Mouse (Mus musculus) liver, embryonic 14.5 days (tissue): ENCODE measurements around the gene Ccdc12. TPM values are rescaled to one million over a fixed set of nuclear protein-coding genes. Genes with fewer than 3 reads are reported as not detected.

Experiments used
- ATAC-seq: fragments of 200-750 bp; cut with Nextera tagmentation; 2 replicates; pipeline ENCODE4 v1.8.0; 2017; ENCODE audit warnings: moderate number of reproducible peaks, mild to moderate bottlenecking, moderate library complexity; ENCODE audit not compliant: insufficient read depth
- DNase-seq, 3 experiments: peaks; one replicate each; pipeline ENCODE4 v3.0.0-alpha.2; 2012 to 2013; ENCODE audit warnings: low read depth in 3 of 3, low spot score in 3 of 3
- H3K27ac ChIP-seq: fragments of 300-500 bp; sonication (generic); 2 replicates; pipeline ENCODE4 v1.5.1; 2014; ENCODE audit warnings: moderate library complexity, mild to moderate bottlenecking, control low read depth, inconsistent platforms
- H3K27me3 ChIP-seq: fragments of 300-500 bp; sonication (generic); 2 replicates; pipeline ENCODE4 v1.6.1; 2014; ENCODE audit warnings: mild to moderate bottlenecking, low read length, moderate library complexity; ENCODE audit not compliant: control insufficient read depth, insufficient read depth
- H3K36me3 ChIP-seq: fragments of 300-500 bp; sonication (generic); replicated peaks from 2 replicates; pipeline ENCODE4 v1.6.1; 2014; ENCODE audit warnings: low read depth; ENCODE audit not compliant: control insufficient read depth, insufficient read depth
- H3K4me1 ChIP-seq, 2 experiments: fragments of 200-500 bp in 1 of 2; fragments of 300-500 bp in 1 of 2; sonication (generic) in 1 of 2; replicated peaks; 2 replicates each; pipeline ENCODE4 v1.6.1; 2012 to 2014; ENCODE audit warnings: antibody characterized with exemption in 1 of 2, inconsistent platforms in 1 of 2, low read length in 1 of 2; ENCODE audit not compliant: control insufficient read depth in 2 of 2, insufficient read depth in 2 of 2
- H3K4me2 ChIP-seq: fragments of 300-500 bp; sonication (generic); 2 replicates; pipeline ENCODE4 v1.6.1; 2014; ENCODE audit warnings: low read depth, mild to moderate bottlenecking, control low read depth, moderate library complexity
- H3K4me3 ChIP-seq, 2 experiments: fragments of 200-500 bp in 1 of 2; fragments of 300-500 bp in 1 of 2; sonication (generic) in 1 of 2; 2 replicates each; pipeline ENCODE4 v1.5.1; 2012 to 2014; ENCODE audit warnings: low read depth in 2 of 2, low read length in 2 of 2, mild to moderate bottlenecking in 2 of 2, control low read depth in 1 of 2, inconsistent platforms in 1 of 2, moderate library complexity in 1 of 2; ENCODE audit not compliant: insufficient read depth in 1 of 2
- H3K9ac ChIP-seq: fragments of 300-500 bp; sonication (generic); replicated peaks from 2 replicates; pipeline ENCODE4 v1.6.1; 2014; ENCODE audit warnings: mild to moderate bottlenecking, control low read depth, moderate library complexity
- H3K9me3 ChIP-seq: fragments of 300-500 bp; sonication (generic); 2 replicates; pipeline ENCODE4 v1.6.1; 2016; ENCODE audit warnings: low read length, mixed read lengths; ENCODE audit not compliant: control insufficient read depth
- CTCF ChIP-seq: IDR thresholded peaks from 2 replicates; pipeline ENCODE4 v1.5.1; 2016; ENCODE audit warnings: antibody characterized with exemption, low read depth, control low read depth
- EP300 ChIP-seq: IDR thresholded peaks from 2 replicates; pipeline ENCODE4 v1.6.1; 2016; ENCODE audit warnings: antibody characterized with exemption, low read depth
- WGBS: fragments of 180-500 bp; shearing (Covaris S2); extraction: QIAGEN DNeasy Blood & Tissue Kit; methylation state at CpG from one replicate; pipeline ENCODE4 v1.1.7; 2014; ENCODE audit not compliant: insufficient replicate concordance; 5-methylcytosine and 5-hydroxymethylcytosine counted together
- polyA plus RNA-seq, 2 experiments: library from polyadenylated mRNA; depleted of rRNA in 1 of 2; stranded (reverse) in 1 of 2; unstranded in 1 of 2; fragments of >200 nt; fragmentation: Nextera tagmentation in 1 of 2; extraction: Ambion mirVana in 1 of 2; gene quantifications; 2 replicates each; pipeline versions ENCODE4 v1.2.1 to v1.2.3; 2012 to 2014

Ccdc12 gene
- 42.3 and 64.5 TPM in 2 replicates for polyA plus RNA-seq (2012; rRNA removed)
- polyA plus RNA-seq (2014; fragmentation: Nextera tagmentation; extraction: Ambion mirVana), result 60.4 and 66.0 TPM in 2 replicates

GRCm38 (mm10) chr9:110656249-110657221, at the start of gene Ccdc12:
Gene Ccdc12 (plus strand): TSS chr9:110656503.
- TF ChIP-seq EP300 (no peak), CTCF (peak; percentile 45)
- H3K4me2 ChIP-seq, result peak within 1 kb of the TSS; percentile 97
- peaks cover 19% of the 10 kb centered on the region for H3K27me3 ChIP-seq
- H3K27ac ChIP-seq, result peak within 1 kb of the TSS; percentile 83
- peak within 1 kb of the TSS; percentile 82 to 90 for H3K4me3 ChIP-seq
- H3K9me3 ChIP-seq, result no peaks in the 10 kb centered on the region
- peaks cover 34 to 58% of the 10 kb centered on the region in 2 experiments for H3K4me1 ChIP-seq
- under 1% methylated on average over 52 of the region's 52 CpGs for WGBS
- ATAC-seq (peak; percentile 84), DNase-seq (peak; percentile 94 to 96 (median 94))
- peak within 1 kb of the TSS; percentile 88 for H3K9ac ChIP-seq
- H3K36me3 ChIP-seq, result no peaks in the 10 kb centered on the region

- H3K4me2 ChIP-seq, result no peak overlapping the region
- peaks cover 27% of the 10 kb centered on the region for H3K36me3 ChIP-seq
- H3K9ac ChIP-seq, result no peak overlapping the region
- DNase-seq (no peak), ATAC-seq (no peak)
- peaks cover 0 to 3% of the 10 kb centered on the region in 2 experiments; a peak in 1 of 4 replicates for H3K4me1 ChIP-seq
- H3K4me3 ChIP-seq, result no peak overlapping the region
- 78% methylated on average over 3 of the region's 3 CpGs for WGBS
- TF ChIP-seq CTCF (no peak), EP300 (no peak)
- H3K27me3 ChIP-seq, result no peaks in the 10 kb centered on the region
- no peak overlapping the region for H3K27ac ChIP-seq
- no peaks in the 10 kb centered on the region for H3K9me3 ChIP-seq
These were observed 44.8 kb upstream of the Ccdc12 start for GRCm38 (mm10) chr9:110611471-110611870.

GRCm38 (mm10) chr9:110617081-110617480, 39.2 kb upstream of the Ccdc12 start:
- no peaks in the 10 kb centered on the region for H3K27me3 ChIP-seq
- no peak overlapping the region for H3K27ac ChIP-seq
- ATAC-seq, result no peak

GRCm38 (mm10) chr9:110620180-110620579, 36.1 kb upstream of the Ccdc12 start:
- Histone ChIP-seq H3K36me3 (peaks cover 22% of the 10 kb centered on the region), H3K9me3 (no peaks in the 10 kb centered on the region), H3K9ac (no peak overlapping the region), H3K4me2 (no peak overlapping the region), H3K27ac (no peak overlapping the region), H3K4me3 (no peak overlapping the region), H3K27me3 (no peaks in the 10 kb centered on the region), H3K4me1 (peaks cover 3% of the 10 kb centered on the region in 2 experiments; a peak in 2 of 4 replicates)
- ATAC-seq (no peak), DNase-seq (no peak)
- no peak for TF ChIP-seq EP300
- peak; percentile 61 for TF ChIP-seq CTCF
- 82% methylated on average over 7 of the region's 7 CpGs for WGBS

More at GRCm38 (mm10) chr9:110617081-110617480, 39.2 kb upstream of the Ccdc12 start:
- 81% methylated on average over 3 of the region's 3 CpGs for WGBS
- Histone ChIP-seq H3K36me3 (peaks cover 32% of the 10 kb centered on the region), H3K9me3 (no peaks in the 10 kb centered on the region), H3K9ac (no peak overlapping the region), H3K4me1 (peaks cover 0 to 3% of the 10 kb centered on the region in 2 experiments; a peak in 1 of 4 replicates), H3K4me2 (no peak overlapping the region), H3K4me3 (no peak overlapping the region)
- DNase-seq, result no peak
- TF ChIP-seq CTCF, result no peak
- TF ChIP-seq EP300, result no peak

- H3K4me2 ChIP-seq, result no peak overlapping the region
- H3K9ac ChIP-seq, result no peak overlapping the region
- DNase-seq, result no peak
- H3K4me1 ChIP-seq, result peaks cover 1 to 3% of the 10 kb centered on the region in 2 experiments; a peak in 2 of 4 replicates
- H3K4me3 ChIP-seq, result no peak overlapping the region
- ATAC-seq, result no peak
- H3K27me3 ChIP-seq, result no peaks in the 10 kb centered on the region
- no peak overlapping the region for H3K27ac ChIP-seq
- peaks cover 22% of the 10 kb centered on the region for H3K36me3 ChIP-seq
- no peak for TF ChIP-seq EP300
- TF ChIP-seq CTCF, result no peak
- no peaks in the 10 kb centered on the region for H3K9me3 ChIP-seq
- 81% methylated on average over 7 of the region's 7 CpGs for WGBS
These were observed 35.6 kb upstream of the Ccdc12 start for GRCm38 (mm10) chr9:110620685-110621084.
